Mouse (Mus musculus): ENCODE measurements around the gene Macrod1.

Macrod1 gene

GRCm38 (mm10) chr19:7056248-7057087 lies at the start of gene Macrod1:
Gene Macrod1 (plus strand): TSS chr19:7056810.
- in situ Hi-C loops (cut with MboI; ENCODE audit: low pct_unique_long_range_greater_than_20kb in 1 of 2, low sequenced_read_pairs in 2 of 2, unreplicated experiment in 1 of 2) = loop anchor here (5.0 to 25.0 kb wide), 2 partner anchors 141 to 356 kb away; partner anchors contain the start of gene 2700081O15Rik (in 1 of the 2)

GRCm38 (mm10) chr19:7006892-7007593 lies 49.6 kb upstream of the Macrod1 start:
- in situ Hi-C loops (cut with MboI; ENCODE audit: low pct_unique_long_range_greater_than_20kb in 1 of 2, low sequenced_read_pairs in 2 of 2, unreplicated experiment in 1 of 2) = no loop called here

GRCm38 (mm10) chr19:7012426-7012825 lies 44.2 kb upstream of the Macrod1 start:
- in situ Hi-C loops (cut with MboI; ENCODE audit: low pct_unique_long_range_greater_than_20kb in 1 of 2, low sequenced_read_pairs in 2 of 2, unreplicated experiment in 1 of 2) = no loop called here

- in situ Hi-C loops (cut with MboI; ENCODE audit: low pct_unique_long_range_greater_than_20kb in 1 of 2, low sequenced_read_pairs in 2 of 2, unreplicated experiment in 1 of 2) = no loop called here
Observed at GRCm38 (mm10) chr19:7013984-7014383, 42.6 kb upstream of the Macrod1 start.

GRCm38 (mm10) chr19:7014481-7015135 lies 42.0 kb upstream of the Macrod1 start:
- in situ Hi-C loops (cut with MboI; ENCODE audit: low pct_unique_long_range_greater_than_20kb in 1 of 2, low sequenced_read_pairs in 2 of 2, unreplicated experiment in 1 of 2) = no loop called here

- in situ Hi-C loops (cut with MboI; ENCODE audit: low pct_unique_long_range_greater_than_20kb in 1 of 2, low sequenced_read_pairs in 2 of 2, unreplicated experiment in 1 of 2) = no loop called here
Observed at GRCm38 (mm10) chr19:7017541-7018457, 38.8 kb upstream of the Macrod1 start.

- in situ Hi-C loops (cut with MboI; ENCODE audit: low pct_unique_long_range_greater_than_20kb in 1 of 2, low sequenced_read_pairs in 2 of 2, unreplicated experiment in 1 of 2) = no loop called here
Observed at GRCm38 (mm10) chr19:7018546-7018945, 38.1 kb upstream of the Macrod1 start.

- in situ Hi-C loops (cut with MboI; ENCODE audit: low pct_unique_long_range_greater_than_20kb in 1 of 2, low sequenced_read_pairs in 2 of 2, unreplicated experiment in 1 of 2) = no loop called here
Observed at GRCm38 (mm10) chr19:7019191-7019590, 37.4 kb upstream of the Macrod1 start, which contains the start of gene Fermt3. Gene Fermt3 (minus strand): TSS chr19:7019469.

- in situ Hi-C loops (cut with MboI; ENCODE audit: low pct_unique_long_range_greater_than_20kb in 1 of 2, low sequenced_read_pairs in 2 of 2, unreplicated experiment in 1 of 2) = no loop called here
Observed at GRCm38 (mm10) chr19:7020224-7020641, 36.4 kb upstream of the Macrod1 start.

GRCm38 (mm10) chr19:7029531-7029930 lies 27.1 kb upstream of the Macrod1 start:
- in situ Hi-C loops (cut with MboI; ENCODE audit: low pct_unique_long_range_greater_than_20kb in 1 of 2, low sequenced_read_pairs in 2 of 2, unreplicated experiment in 1 of 2) = no loop called here

- in situ Hi-C loops (cut with MboI; ENCODE audit: low pct_unique_long_range_greater_than_20kb in 1 of 2, low sequenced_read_pairs in 2 of 2, unreplicated experiment in 1 of 2) = no loop called here
Observed at GRCm38 (mm10) chr19:7034006-7034405, 22.6 kb upstream of the Macrod1 start.

GRCm38 (mm10) chr19:7039088-7039720 lies 17.4 kb upstream of the Macrod1 start:
- in situ Hi-C loops (cut with MboI; ENCODE audit: low pct_unique_long_range_greater_than_20kb in 1 of 2, low sequenced_read_pairs in 2 of 2, unreplicated experiment in 1 of 2) = no loop called here

- in situ Hi-C loops (cut with MboI; ENCODE audit: low pct_unique_long_range_greater_than_20kb in 1 of 2, low sequenced_read_pairs in 2 of 2, unreplicated experiment in 1 of 2) = no loop called here
Observed at GRCm38 (mm10) chr19:7039841-7040636, 16.6 kb upstream of the Macrod1 start, which contains the start of gene Stip1. Gene Stip1 (minus strand): TSS chr19:7039967.

GRCm38 (mm10) chr19:7040637-7041130 lies 15.9 kb upstream of the Macrod1 start:
- in situ Hi-C loops (cut with MboI; ENCODE audit: low pct_unique_long_range_greater_than_20kb in 1 of 2, low sequenced_read_pairs in 2 of 2, unreplicated experiment in 1 of 2) = no loop called here

- in situ Hi-C loops (cut with MboI; ENCODE audit: low pct_unique_long_range_greater_than_20kb in 1 of 2, low sequenced_read_pairs in 2 of 2, unreplicated experiment in 1 of 2) = no loop called here
Observed at GRCm38 (mm10) chr19:7041171-7041570, 15.4 kb upstream of the Macrod1 start.

- in situ Hi-C loops (cut with MboI; ENCODE audit: low pct_unique_long_range_greater_than_20kb in 1 of 2, low sequenced_read_pairs in 2 of 2, unreplicated experiment in 1 of 2) = no loop called here
Observed at GRCm38 (mm10) chr19:7044279-7044678, 12.3 kb upstream of the Macrod1 start.

- in situ Hi-C loops (cut with MboI; ENCODE audit: low pct_unique_long_range_greater_than_20kb in 1 of 2, low sequenced_read_pairs in 2 of 2, unreplicated experiment in 1 of 2) = no loop called here
Observed at GRCm38 (mm10) chr19:7044706-7045105, 11.9 kb upstream of the Macrod1 start.
